8 mouse cellular contexts compared by ENCODE assay signal in the genomic region with DNA sequence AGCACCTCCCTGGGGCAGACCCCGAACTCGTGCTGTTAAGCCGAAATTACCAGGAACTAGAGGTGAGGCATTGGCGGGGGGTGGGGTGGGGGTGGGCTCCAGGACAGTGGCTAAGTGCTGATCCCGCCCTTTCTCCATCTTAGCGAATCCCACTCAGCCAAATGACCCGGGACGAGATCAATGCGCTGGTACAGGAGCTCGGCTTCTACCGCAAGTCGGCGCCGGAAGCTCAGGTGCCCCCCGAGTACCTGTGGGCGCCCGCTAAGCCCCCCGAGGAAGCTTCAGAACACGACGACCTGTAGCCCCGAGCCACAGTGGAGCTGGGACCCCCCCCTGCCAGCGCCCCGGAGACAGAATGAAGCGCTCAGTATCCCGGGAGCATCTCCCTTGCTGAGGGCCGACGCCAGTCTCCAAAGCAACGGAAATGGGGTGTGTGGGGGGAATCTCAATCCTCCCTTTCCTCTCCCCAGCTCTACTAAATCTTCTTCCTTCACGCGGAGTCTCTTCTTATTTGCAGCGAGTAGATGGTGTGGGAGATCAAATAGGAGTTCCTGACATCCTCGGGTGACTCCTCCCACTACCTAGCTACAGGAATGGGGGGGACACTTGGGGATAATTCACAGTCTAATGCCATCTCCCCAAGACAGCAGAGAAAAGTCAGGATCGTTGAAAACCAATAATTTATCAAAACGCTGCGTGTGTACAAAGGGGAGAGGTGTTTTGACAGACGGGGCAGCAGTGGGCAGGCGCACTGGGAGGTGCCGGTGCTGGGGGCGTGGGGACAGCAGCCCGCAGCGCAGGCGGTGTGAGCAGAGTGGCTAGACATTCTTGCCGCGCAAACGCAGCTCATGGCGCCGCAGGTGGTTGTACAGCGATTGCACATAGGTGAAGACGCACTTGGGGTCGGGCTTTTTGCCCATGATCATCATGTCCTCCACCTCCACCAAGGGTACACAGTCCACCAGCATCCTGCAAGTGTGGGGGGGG. TPM values are rescaled to one million over a fixed set of nuclear protein-coding genes. Genes with fewer than 3 reads are reported as not detected.
DNase-seq lines count a peak whose midpoint lies in the region; ATAC-seq and TF ChIP-seq lines count a peak whose summit lies in the region.

No protein-coding gene starts in this region.

- H3K4me1 ChIP-seq in forebrain, embryonic 12.5 days: peaks cover 23% of the 10 kb centered on the region
- H3K4me1 ChIP-seq in intestine, embryonic 14.5 days (replicated peaks; ENCODE audit: control insufficient read depth, insufficient read depth, low read length): peaks cover 10% of the 10 kb centered on the region; the same call in 1 of the 2 replicates
- H3K4me1 ChIP-seq in liver, postnatal 0 days (ENCODE audit: insufficient read depth): peaks cover 14% of the 10 kb centered on the region

- H3K36me3 ChIP-seq in forebrain, embryonic 12.5 days (replicated peaks): peaks cover 20% of the 10 kb centered on the region
- peaks cover 29% of the 10 kb centered on the region for H3K36me3 ChIP-seq in intestine, embryonic 14.5 days (ENCODE audit: control insufficient read depth, insufficient read depth, low read length)
- H3K36me3 ChIP-seq in liver, postnatal 0 days (replicated peaks; ENCODE audit: insufficient read depth, low read length): peaks cover 3% of the 10 kb centered on the region; the same call in 1 of the 2 replicates
- no peaks in the 10 kb centered on the region for H3K36me3 ChIP-seq in splenic B cell, adult 2 months (ENCODE audit: control insufficient read depth, insufficient read depth, low read length, poor library complexity, severe bottlenecking)

- H3K4me3 ChIP-seq in forebrain, embryonic 12.5 days (replicated peaks): peak overlapping the region; percentile 41
- H3K4me3 ChIP-seq in intestine, embryonic 14.5 days (ENCODE audit: low read depth, low read length): peak overlapping the region; percentile 29
- peak overlapping the region; percentile 17 for H3K4me3 ChIP-seq in liver, postnatal 0 days (ENCODE audit: low read depth, low read length)

- no peak for TF ChIP-seq EP300 in liver, postnatal 0 days (IDR thresholded peaks at IDR 0.05; ENCODE audit: low read depth)

- peak; percentile 6; the same call in 1 of the 2 replicates for TF ChIP-seq CTCF in liver, postnatal 0 days (IDR thresholded peaks at IDR 0.05; ENCODE audit: low read depth)

- under 1% methylated on average over 50 of the region's 50 CpGs for WGBS in forebrain, embryonic 12.5 days
- WGBS in intestine, embryonic 14.5 days: 2% methylated on average over 50 of the region's 50 CpGs
- WGBS in liver, postnatal 0 days (ENCODE audit: insufficient replicate concordance): 3% methylated on average over 50 of the region's 50 CpGs

- H3K4me2 ChIP-seq in forebrain, embryonic 12.5 days: peak overlapping the region; percentile 80
- H3K4me2 ChIP-seq in intestine, embryonic 14.5 days (ENCODE audit: low read length): peak overlapping the region; percentile 67
- peak overlapping the region; percentile 56 for H3K4me2 ChIP-seq in liver, postnatal 0 days (ENCODE audit: low read depth, low read length)

- H3K9me3 ChIP-seq in forebrain, embryonic 12.5 days: no peaks in the 10 kb centered on the region
- H3K9me3 ChIP-seq in intestine, embryonic 14.5 days (ENCODE audit: control insufficient read depth, low read length): no peaks in the 10 kb centered on the region
- no peaks in the 10 kb centered on the region for H3K9me3 ChIP-seq in liver, postnatal 0 days (ENCODE audit: low read length)

- peaks cover 37% of the 10 kb centered on the region for H3K27me3 ChIP-seq in forebrain, embryonic 12.5 days
- no peaks in the 10 kb centered on the region for H3K27me3 ChIP-seq in intestine, embryonic 14.5 days (replicated peaks; ENCODE audit: control insufficient read depth, insufficient read depth, low read length)
- H3K27me3 ChIP-seq in liver, postnatal 0 days (ENCODE audit: insufficient read depth, low read length): peaks cover 27% of the 10 kb centered on the region
- H3K27me3 ChIP-seq in splenic B cell, adult 2 months (ENCODE audit: control insufficient read depth, insufficient read depth, low read length, poor library complexity, severe bottlenecking): no peaks in the 10 kb centered on the region

- DNase-seq in adrenal gland, postnatal 10 days: peak; percentile 59
- no peak for DNase-seq in adrenal gland, adult 8-10 months
- peak; percentile 68 for DNase-seq in R1 (ENCODE audit: low read depth, low spot score)
- DNase-seq in intestine, embryonic 14.5 days (ENCODE audit: low spot score): peak; percentile 74
- DNase-seq in liver, postnatal 0 days: peak; percentile 38
- DNase-seq in splenic B cell, adult 2 months (ENCODE audit: low read depth, low spot score): peak; percentile 35
- DNase-seq in urinary bladder, postnatal 14 days (ENCODE audit: low spot score): no peak

- ATAC-seq in forebrain, embryonic 12.5 days (ENCODE audit: low FRiP score): no peak
- ATAC-seq in intestine, embryonic 14.5 days (replicated peaks; ENCODE audit: low FRiP score, low TSS enrichment, low read depth): peak; percentile 34
- ATAC-seq in liver, postnatal 0 days: no peak

- H3K9ac ChIP-seq in forebrain, embryonic 12.5 days: peak overlapping the region; percentile 42
- H3K9ac ChIP-seq in intestine, embryonic 14.5 days (ENCODE audit: low read length): peak overlapping the region; percentile 11
- no peak overlapping the region for H3K9ac ChIP-seq in liver, postnatal 0 days (replicated peaks)

- no peak overlapping the region for H3K27ac ChIP-seq in forebrain, embryonic 12.5 days
- no peak overlapping the region for H3K27ac ChIP-seq in intestine, embryonic 14.5 days (ENCODE audit: low read depth)
- no peak overlapping the region for H3K27ac ChIP-seq in liver, postnatal 0 days (ENCODE audit: low read depth)

RNA-seq across cellular contexts. Expression of a gene that starts 2.7 kb away (rescaled TPM):
- total RNA-seq in adrenal gland, postnatal 10 days (2021): 10 to 100 TPM; 42.7 to 43.6 TPM
- 10 to 100 TPM; 39.2 to 61.9 (median 57.1) TPM for total RNA-seq in adrenal gland, adult 8-10 months (2022)
- polyA plus RNA-seq in forebrain, embryonic 12.5 days (2016; fragmentation: Nextera tagmentation; extraction: Ambion mirVana): 49.7 and 51.0 TPM in 2 replicates
- 146 and 160 TPM in 2 replicates for polyA plus RNA-seq in intestine, embryonic 14.5 days (2014; fragmentation: Nextera tagmentation; extraction: Ambion mirVana)
- 9.9 and 11.7 TPM in 2 replicates for polyA plus RNA-seq in liver, postnatal 0 days (2015; fragmentation: Nextera tagmentation; extraction: Ambion mirVana)

RNA-seq across cellular contexts. Expression of a gene that starts 12.5 kb away (rescaled TPM):
- 1 to 10 TPM in 1 of 2 experiments, under 1 TPM in 1; 0.66 to 1.5 TPM for total RNA-seq in adrenal gland, postnatal 10 days (2021)
- total RNA-seq in adrenal gland, adult 8-10 months (2022): 1 to 10 TPM in 1 of 4 experiments, under 1 TPM in 3; 0.55 to 1.0 (median 0.75) TPM
- polyA plus RNA-seq in forebrain, embryonic 12.5 days (2016; fragmentation: Nextera tagmentation; extraction: Ambion mirVana): 0.49 and 0.52 TPM in 2 replicates
- polyA plus RNA-seq in intestine, embryonic 14.5 days (2014; fragmentation: Nextera tagmentation; extraction: Ambion mirVana): 4.1 and 4.3 TPM in 2 replicates
- polyA plus RNA-seq in liver, postnatal 0 days (2015; fragmentation: Nextera tagmentation; extraction: Ambion mirVana): 0.83 and 0.86 TPM in 2 replicates

RNA-seq across cellular contexts. Expression of a gene that starts 23.3 kb away (rescaled TPM):
- 10 to 100 TPM; 63.4 to 81.0 TPM for total RNA-seq in adrenal gland, postnatal 10 days (2021)
- 10 to 100 TPM; 36.6 to 93.0 (median 52.5) TPM for total RNA-seq in adrenal gland, adult 8-10 months (2022)
- polyA plus RNA-seq in forebrain, embryonic 12.5 days (2016; fragmentation: Nextera tagmentation; extraction: Ambion mirVana): 36.2 and 38.0 TPM in 2 replicates
- polyA plus RNA-seq in intestine, embryonic 14.5 days (2014; fragmentation: Nextera tagmentation; extraction: Ambion mirVana): 87.0 and 88.2 TPM in 2 replicates
- 8.4 and 8.9 TPM in 2 replicates for polyA plus RNA-seq in liver, postnatal 0 days (2015; fragmentation: Nextera tagmentation; extraction: Ambion mirVana)

RNA-seq across cellular contexts. Expression of a gene that starts 29.1 kb away (rescaled TPM):
- total RNA-seq in adrenal gland, postnatal 10 days (2021): under 1 TPM in 1 of 2 experiments, not detected in 1; 0.21 TPM
- under 1 TPM; 0.17 to 0.59 (median 0.43) TPM for total RNA-seq in adrenal gland, adult 8-10 months (2022)
- 0.59 and 0.64 TPM in 2 replicates for polyA plus RNA-seq in forebrain, embryonic 12.5 days (2016; fragmentation: Nextera tagmentation; extraction: Ambion mirVana)
- 0.61 and 0.75 TPM in 2 replicates for polyA plus RNA-seq in intestine, embryonic 14.5 days (2014; fragmentation: Nextera tagmentation; extraction: Ambion mirVana)
- 0.07 TPM in 1 of 2 replicates, not detected in the other for polyA plus RNA-seq in liver, postnatal 0 days (2015; fragmentation: Nextera tagmentation; extraction: Ambion mirVana)

Comparison
In these comparisons a context has a peak if more than half of its experiments do, and no peak if none do; other contexts are left out.
1. DNase-seq: peak in adrenal gland, postnatal 10 days (single experiment), R1 (single experiment), intestine, embryonic 14.5 days (single experiment), liver, postnatal 0 days (single experiment) and splenic B cell, adult 2 months (single experiment); none in adrenal gland, adult 8-10 months (single experiment) and urinary bladder, postnatal 14 days (single experiment).
2. Peak in every context shown above with its lines, with median percentiles within 50 percentile points of each other: H3K4me2 ChIP-seq and H3K4me3 ChIP-seq.